Mouse (Mus musculus): Measurements from ENCODE around the gene Rftn1. TPM values are rescaled to one million over a fixed set of nuclear protein-coding genes. Genes with fewer than 3 reads are reported as not detected.

Gene Rftn1
- total RNA-seq, 2 experiments from 2014 or later: 8.4 to 9.4 TPM

GRCm38 (mm10) chr17:50094596-50094995, 95.9 kb downstream of the Rftn1 start:
- intact Hi-C loops (cut with DNase I): no loop called here
- Histone ChIP-seq H3K27ac (no peak overlapping the region), H3K4me3 (no peak overlapping the region)
- TF ChIP-seq CTCF (IDR thresholded peaks at IDR 0.05): no peak
- no peak for DNase-seq (ENCODE audit: extremely low spot score in 1 of 2, low spot score in 2 of 2)

GRCm38 (mm10) chr17:50094077-50094476, 96.4 kb downstream of the Rftn1 start:
- no peak overlapping the region for H3K27ac ChIP-seq
- no peak for TF ChIP-seq CTCF (IDR thresholded peaks at IDR 0.05)
- intact Hi-C loops (cut with DNase I): no loop called here
- no peak for DNase-seq (ENCODE audit: extremely low spot score in 1 of 2, low spot score in 2 of 2)
- H3K4me3 ChIP-seq: no peak overlapping the region

- intact Hi-C loops (cut with DNase I): no loop called here
- TF ChIP-seq CTCF (IDR thresholded peaks at IDR 0.05): no peak
- H3K4me3 ChIP-seq: no peak overlapping the region
Observed at GRCm38 (mm10) chr17:50093356-50093755, 97.1 kb downstream of the Rftn1 start.

GRCm38 (mm10) chr17:50092848-50093247, 97.6 kb downstream of the Rftn1 start:
- TF ChIP-seq CTCF (IDR thresholded peaks at IDR 0.05): no peak
- intact Hi-C loops (cut with DNase I): no loop called here

More at GRCm38 (mm10) chr17:50093356-50093755, 97.1 kb downstream of the Rftn1 start:
- no peak for DNase-seq (ENCODE audit: extremely low spot score in 1 of 2, low spot score in 2 of 2)
- H3K27ac ChIP-seq: no peak overlapping the region

GRCm38 (mm10) chr17:50091829-50092228, 98.6 kb downstream of the Rftn1 start:
- H3K27ac ChIP-seq: no peak overlapping the region
- no peak for TF ChIP-seq CTCF (IDR thresholded peaks at IDR 0.05)
- no peak overlapping the region for H3K4me3 ChIP-seq
- intact Hi-C loops (cut with DNase I): no loop called here
- no peak for DNase-seq (ENCODE audit: extremely low spot score in 1 of 2, low spot score in 2 of 2)

More at GRCm38 (mm10) chr17:50092848-50093247, 97.6 kb downstream of the Rftn1 start:
- no peak for DNase-seq (ENCODE audit: extremely low spot score in 1 of 2, low spot score in 2 of 2)
- Histone ChIP-seq H3K4me3 (no peak overlapping the region), H3K27ac (no peak overlapping the region)

GRCm38 (mm10) chr17:50089725-50090124, 100.7 kb downstream of the Rftn1 start:
- H3K27ac ChIP-seq: no peak overlapping the region
- TF ChIP-seq CTCF (IDR thresholded peaks at IDR 0.05): no peak
- DNase-seq (ENCODE audit: extremely low spot score in 1 of 2, low spot score in 2 of 2): no peak
- no peak overlapping the region for H3K4me3 ChIP-seq
- intact Hi-C loops (cut with DNase I): no loop called here

- intact Hi-C loops (cut with DNase I): no loop called here
- no peak overlapping the region for H3K27ac ChIP-seq
- DNase-seq (ENCODE audit: extremely low spot score in 1 of 2, low spot score in 2 of 2): no peak
Observed at GRCm38 (mm10) chr17:50088054-50088453, 102.4 kb downstream of the Rftn1 start.

GRCm38 (mm10) chr17:50086887-50087286, 103.6 kb downstream of the Rftn1 start:
- DNase-seq (ENCODE audit: extremely low spot score in 1 of 2, low spot score in 2 of 2): no peak
- intact Hi-C loops (cut with DNase I): no loop called here
- TF ChIP-seq CTCF (IDR thresholded peaks at IDR 0.05): no peak

More at GRCm38 (mm10) chr17:50088054-50088453, 102.4 kb downstream of the Rftn1 start:
- no peak for TF ChIP-seq CTCF (IDR thresholded peaks at IDR 0.05)
- no peak overlapping the region for H3K4me3 ChIP-seq

GRCm38 (mm10) chr17:50084721-50085120, 105.8 kb downstream of the Rftn1 start:
- DNase-seq (ENCODE audit: extremely low spot score in 1 of 2, low spot score in 2 of 2): no peak
- no peak overlapping the region for H3K4me3 ChIP-seq
- no peak for TF ChIP-seq CTCF (IDR thresholded peaks at IDR 0.05)
- H3K27ac ChIP-seq: no peak overlapping the region
- intact Hi-C loops (cut with DNase I): no loop called here

More at GRCm38 (mm10) chr17:50086887-50087286, 103.6 kb downstream of the Rftn1 start:
- no peak overlapping the region for H3K4me3 ChIP-seq
- H3K27ac ChIP-seq: no peak overlapping the region

GRCm38 (mm10) chr17:50083937-50084336, 106.5 kb downstream of the Rftn1 start:
- H3K27ac ChIP-seq: no peak overlapping the region
- no peak for DNase-seq (ENCODE audit: extremely low spot score in 1 of 2, low spot score in 2 of 2)
- no peak for TF ChIP-seq CTCF (IDR thresholded peaks at IDR 0.05)

GRCm38 (mm10) chr17:50082947-50083346, 107.5 kb downstream of the Rftn1 start:
- no peak for TF ChIP-seq CTCF (IDR thresholded peaks at IDR 0.05)
- no peak for DNase-seq (ENCODE audit: extremely low spot score in 1 of 2, low spot score in 2 of 2)

More at GRCm38 (mm10) chr17:50083937-50084336, 106.5 kb downstream of the Rftn1 start:
- no peak overlapping the region for H3K4me3 ChIP-seq
- intact Hi-C loops (cut with DNase I): no loop called here

GRCm38 (mm10) chr17:50081647-50082046, 108.8 kb downstream of the Rftn1 start:
- TF ChIP-seq CTCF (IDR thresholded peaks at IDR 0.05): no peak
- intact Hi-C loops (cut with DNase I): no loop called here
- no peak for DNase-seq (ENCODE audit: extremely low spot score in 1 of 2, low spot score in 2 of 2)
- no peak overlapping the region for H3K27ac ChIP-seq
- H3K4me3 ChIP-seq: no peak overlapping the region

More at GRCm38 (mm10) chr17:50082947-50083346, 107.5 kb downstream of the Rftn1 start:
- intact Hi-C loops (cut with DNase I): no loop called here
- Histone ChIP-seq H3K27ac (no peak overlapping the region), H3K4me3 (no peak overlapping the region)

- Histone ChIP-seq H3K4me3 (no peak overlapping the region), H3K27ac (no peak overlapping the region)
- no peak for TF ChIP-seq CTCF (IDR thresholded peaks at IDR 0.05)
- no peak for DNase-seq (ENCODE audit: extremely low spot score in 1 of 2, low spot score in 2 of 2)
- intact Hi-C loops (cut with DNase I): no loop called here
Observed at GRCm38 (mm10) chr17:50080991-50081390, 109.5 kb downstream of the Rftn1 start.

Data from left cerebral cortex, adult 2 months (tissue).